Mouse (Mus musculus): ENCODE data around the gene Prr36.
"Not testable (repeated sequence)": the region's sequence is repeated elsewhere in the genome, so short reads cannot be mapped to it uniquely, and the experiment has no call there.

DNA sequence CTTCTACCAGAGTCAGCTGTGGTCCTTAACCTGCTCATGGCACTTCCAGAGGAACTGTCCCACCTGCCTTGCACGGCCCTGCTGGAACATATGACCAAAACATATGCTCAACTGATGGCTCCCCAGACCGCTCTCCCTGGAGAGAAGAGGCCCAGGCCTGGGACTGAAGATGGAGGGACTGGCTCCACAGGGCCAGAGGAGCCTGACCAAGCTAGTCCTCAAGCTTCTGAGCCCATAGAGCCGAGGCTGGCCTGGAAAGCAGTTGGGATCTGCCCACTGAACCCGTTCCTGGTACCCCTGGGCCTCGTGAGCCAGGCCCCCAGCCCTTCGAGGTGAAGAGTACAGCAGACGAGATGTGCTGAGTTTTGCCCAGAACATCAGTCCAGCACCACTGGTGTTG is 38.2 kb upstream of the Prr36 start:
- not testable (repeated sequence) for TF ChIP-seq CTCF, EP300 (IDR thresholded peaks at IDR 0.05)

All from lung, postnatal 0 days (tissue).